Mouse (Mus musculus) hindbrain, embryonic 11.5 days (tissue): Measurements from ENCODE around the gene Ankrd37. TPM values are rescaled to one million over a fixed set of nuclear protein-coding genes. Genes with fewer than 3 reads are reported as not detected.
A peak's percentile ranks its signal among the peaks of the same experiment; 100 is the strongest.

Experiments
- ATAC-seq: fragments of 200-750 bp; cut with Nextera tagmentation; 2 replicates; pipeline ENCODE4 v1.8.0; 2017; ENCODE audit warnings: mild to moderate bottlenecking, moderate TSS enrichment, moderate library complexity; ENCODE audit not compliant: low FRiP score
- DNase-seq: peaks from one replicate; pipeline ENCODE4 v3.0.0-alpha.2; 2015; ENCODE audit warnings: low spot score
- H3K27ac ChIP-seq: fragments of 300-500 bp; sonication (generic); 2 replicates; pipeline ENCODE4 v1.5.1; 2014; ENCODE audit warnings: mild to moderate bottlenecking, low read depth, low read length
- H3K27me3 ChIP-seq: fragments of 300-500 bp; sonication (generic); 2 replicates; pipeline ENCODE4 v1.6.1; 2014; ENCODE audit warnings: mild to moderate bottlenecking, low read length, moderate library complexity, mixed read lengths; ENCODE audit not compliant: control insufficient read depth, insufficient read depth
- H3K36me3 ChIP-seq: fragments of 300-500 bp; sonication (generic); 2 replicates; pipeline ENCODE4 v1.6.1; 2014; ENCODE audit warnings: mild to moderate bottlenecking, low read length, moderate library complexity, mixed read lengths; ENCODE audit not compliant: control insufficient read depth, insufficient read depth
- H3K4me1 ChIP-seq: fragments of 300-500 bp; sonication (generic); replicated peaks from 2 replicates; pipeline ENCODE4 v1.6.1; 2014; ENCODE audit warnings: low read length, mixed read lengths; ENCODE audit not compliant: control insufficient read depth, insufficient read depth
- H3K4me2 ChIP-seq: fragments of 300-500 bp; sonication (generic); replicated peaks from 2 replicates; pipeline ENCODE4 v1.6.1; 2014; ENCODE audit warnings: mild to moderate bottlenecking, low read depth, low read length
- H3K4me3 ChIP-seq: fragments of 300-500 bp; sonication (generic); 2 replicates; pipeline ENCODE4 v1.5.1; 2014; ENCODE audit warnings: low read depth, low read length
- H3K9ac ChIP-seq: fragments of 300-500 bp; sonication (generic); 2 replicates; pipeline ENCODE4 v1.6.1; 2014; ENCODE audit warnings: low read depth, low read length
- H3K9me3 ChIP-seq: fragments of 300-500 bp; sonication (generic); 2 replicates; pipeline ENCODE4 v1.6.1; 2016; ENCODE audit warnings: low read length; ENCODE audit not compliant: control insufficient read depth
- whole genome bisulfite sequencing: fragments of 180-500 bp; shearing (Covaris S2); extraction: QIAGEN DNeasy Blood & Tissue Kit; methylation state at CpG from one replicate; pipeline ENCODE4 v1.1.7; 2014; 5-methylcytosine and 5-hydroxymethylcytosine counted together
- polyA plus RNA-seq: library from polyadenylated mRNA; unstranded; fragments of >200 nt; fragmentation: Nextera tagmentation; extraction: Ambion mirVana; gene quantifications from 2 replicates; pipeline ENCODE4 v1.2.1, GENCODE M21; 2014

Gene Ankrd37
- polyA plus RNA-seq = 19.2 and 20.6 TPM in 2 replicates

GRCm38 (mm10) chr8:46005596-46005995 is at the start of gene Ankrd37:
Gene Ankrd37, minus strand, starts transcription at chr8:46005707.
- 74% methylated on average over 4 of the region's 4 CpGs for WGBS
- Histone ChIP-seq H3K9me3 (no peaks in the 10 kb centered on the region), H3K4me1 (no peaks in the 10 kb centered on the region), H3K27me3 (no peaks in the 10 kb centered on the region), H3K4me3 (no peak within 1 kb of the TSS), H3K9ac (no peak within 1 kb of the TSS), H3K36me3 (no peaks in the 10 kb centered on the region), H3K27ac (no peak within 1 kb of the TSS), H3K4me2 (no peak within 1 kb of the TSS)
- ATAC-seq = no peak
- DNase-seq = no peak

DNA sequence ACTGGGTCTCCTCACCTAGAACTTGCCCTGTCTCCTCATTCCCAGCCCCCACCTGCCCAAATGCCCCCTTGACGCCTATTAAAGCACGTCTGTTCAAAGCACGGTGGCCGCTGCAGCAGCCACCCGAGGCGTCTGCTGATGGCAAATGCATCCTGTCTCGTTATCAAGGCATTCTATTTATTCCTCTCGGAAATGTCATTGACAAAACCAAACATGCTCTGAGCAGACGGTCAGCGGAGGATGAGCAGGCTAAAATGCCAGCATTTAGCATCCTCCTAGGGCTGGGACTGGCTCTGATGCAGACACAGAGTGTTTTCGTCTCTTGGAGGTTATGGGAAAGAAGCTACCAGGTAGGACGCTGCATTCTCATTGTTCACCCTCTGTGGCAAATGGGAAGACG is 34.8 kb upstream of the Ankrd37 start:
- ATAC-seq = no peak
- H3K9ac ChIP-seq = no peak overlapping the region
- WGBS = 83% methylated on average over 13 of the region's 13 CpGs
- H3K27ac ChIP-seq = no peak overlapping the region
- no peaks in the 10 kb centered on the region for H3K4me1 ChIP-seq
- no peak overlapping the region for H3K4me2 ChIP-seq
- H3K4me3 ChIP-seq = no peak overlapping the region
- H3K9me3 ChIP-seq = no peaks in the 10 kb centered on the region
- DNase-seq = no peak
- H3K27me3 ChIP-seq = no peaks in the 10 kb centered on the region
- no peaks in the 10 kb centered on the region for H3K36me3 ChIP-seq

- WGBS = 79% methylated on average over 1 of the region's 1 CpGs
- Histone ChIP-seq H3K27me3 (no peaks in the 10 kb centered on the region), H3K27ac (no peak overlapping the region), H3K9ac (no peak overlapping the region), H3K4me1 (no peaks in the 10 kb centered on the region), H3K9me3 (no peaks in the 10 kb centered on the region), H3K4me3 (no peak overlapping the region), H3K4me2 (no peak overlapping the region), H3K36me3 (no peaks in the 10 kb centered on the region)
- ATAC-seq (no peak), DNase-seq (no peak)
Observed at GRCm38 (mm10) chr8:46039666-46040065, 34.2 kb upstream of the Ankrd37 start.

DNA sequence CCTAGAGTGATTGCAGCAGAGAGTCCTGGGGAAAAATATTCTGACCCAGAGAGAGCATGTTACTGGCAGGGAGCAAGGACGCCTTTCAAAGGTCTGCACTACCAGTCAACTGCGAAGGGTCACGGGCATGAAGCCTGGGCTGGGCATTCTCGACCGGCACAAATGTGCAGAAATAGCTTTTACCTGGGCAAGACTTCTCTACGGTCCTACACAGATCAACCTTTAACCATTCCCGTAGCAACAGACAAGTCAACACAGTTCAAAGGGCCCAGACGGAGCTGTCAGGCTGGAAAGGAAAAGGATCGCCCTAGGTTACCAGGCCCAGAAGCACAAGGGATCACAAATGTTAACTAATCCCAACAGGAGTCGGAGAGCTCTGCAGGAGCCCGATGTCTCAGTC is 30.7 kb upstream of the Ankrd37 start:
- Histone ChIP-seq H3K27ac (no peak overlapping the region), H3K4me2 (no peak overlapping the region), H3K27me3 (no peaks in the 10 kb centered on the region), H3K36me3 (no peaks in the 10 kb centered on the region), H3K4me3 (no peak overlapping the region), H3K9ac (no peak overlapping the region), H3K9me3 (no peaks in the 10 kb centered on the region), H3K4me1 (no peaks in the 10 kb centered on the region)
- WGBS = 73% methylated on average over 11 of the region's 11 CpGs
- DNase-seq (no peak), ATAC-seq (no peak)

- no peak for ATAC-seq
- Histone ChIP-seq H3K4me1 (no peaks in the 10 kb centered on the region), H3K4me2 (no peak overlapping the region), H3K27ac (no peak overlapping the region), H3K9ac (no peak overlapping the region), H3K4me3 (no peak overlapping the region), H3K9me3 (no peaks in the 10 kb centered on the region), H3K36me3 (no peaks in the 10 kb centered on the region), H3K27me3 (no peaks in the 10 kb centered on the region)
- 56% methylated on average over 4 of the region's 4 CpGs for WGBS
- DNase-seq = no peak
Observed at GRCm38 (mm10) chr8:46024392-46024791, 18.9 kb upstream of the Ankrd37 start.

DNA sequence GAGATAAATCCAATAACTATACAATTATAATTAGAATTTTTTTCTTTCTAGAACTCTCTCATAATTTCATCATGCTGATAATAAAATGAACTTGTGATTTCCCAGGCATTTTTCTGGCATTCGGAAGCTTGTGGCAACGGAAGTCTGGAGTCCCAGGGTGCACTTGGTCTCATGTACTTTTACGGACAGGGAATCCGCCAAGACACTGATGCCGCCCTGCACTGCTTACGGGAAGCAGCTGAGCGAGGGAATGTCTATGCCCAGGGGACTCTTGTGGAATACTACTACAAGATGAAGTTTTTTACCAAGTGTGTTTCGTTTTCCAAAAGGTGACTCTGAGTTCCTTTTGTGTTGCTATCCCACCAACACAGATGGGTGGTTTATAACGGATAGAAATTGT is 17.3 kb upstream of the Ankrd37 start:
- H3K36me3 ChIP-seq = no peaks in the 10 kb centered on the region
- H3K27ac ChIP-seq = no peak overlapping the region
- no peak overlapping the region for H3K4me2 ChIP-seq
- 94% methylated on average over 9 of the region's 9 CpGs for WGBS
- no peaks in the 10 kb centered on the region for H3K4me1 ChIP-seq
- H3K4me3 ChIP-seq = no peak overlapping the region
- H3K9ac ChIP-seq = no peak overlapping the region
- no peak for DNase-seq
- no peaks in the 10 kb centered on the region for H3K27me3 ChIP-seq
- no peak for ATAC-seq
- H3K9me3 ChIP-seq = no peaks in the 10 kb centered on the region

- Histone ChIP-seq H3K4me2 (no peak overlapping the region), H3K36me3 (no peaks in the 10 kb centered on the region), H3K27me3 (no peaks in the 10 kb centered on the region), H3K9me3 (no peaks in the 10 kb centered on the region), H3K4me3 (no peak overlapping the region), H3K9ac (no peak overlapping the region), H3K27ac (no peak overlapping the region), H3K4me1 (no peaks in the 10 kb centered on the region)
- DNase-seq (no peak), ATAC-seq (no peak)
- WGBS = 91% methylated on average over 9 of the region's 9 CpGs
Observed at GRCm38 (mm10) chr8:46022203-46022602, 16.7 kb upstream of the Ankrd37 start.

GRCm38 (mm10) chr8:46010746-46011680 is 5.5 kb upstream of the Ankrd37 start:
- Histone ChIP-seq H3K27me3 (no peaks in the 10 kb centered on the region), H3K4me2 (no peak overlapping the region), H3K9me3 (no peaks in the 10 kb centered on the region), H3K27ac (no peak overlapping the region), H3K9ac (no peak overlapping the region), H3K36me3 (no peaks in the 10 kb centered on the region), H3K4me3 (no peak overlapping the region), H3K4me1 (no peaks in the 10 kb centered on the region)
- peak; percentile 47; the same call in 1 of the 2 replicates for ATAC-seq
- DNase-seq = peak; percentile 36
- WGBS = 19% methylated on average over 17 of the region's 17 CpGs

- 42% methylated on average over 2 of the region's 2 CpGs for WGBS
- H3K27me3 ChIP-seq = no peaks in the 10 kb centered on the region
- ATAC-seq = no peak
- no peak for DNase-seq
- H3K9ac ChIP-seq = no peak overlapping the region
- H3K27ac ChIP-seq = no peak overlapping the region
- H3K4me2 ChIP-seq = no peak overlapping the region
- H3K4me1 ChIP-seq = no peaks in the 10 kb centered on the region
- no peaks in the 10 kb centered on the region for H3K9me3 ChIP-seq
- no peaks in the 10 kb centered on the region for H3K36me3 ChIP-seq
- H3K4me3 ChIP-seq = no peak overlapping the region
Observed at GRCm38 (mm10) chr8:46010306-46010705, 4.8 kb upstream of the Ankrd37 start.
